15 mouse cellular contexts compared by ENCODE assay signal in the genomic region with DNA sequence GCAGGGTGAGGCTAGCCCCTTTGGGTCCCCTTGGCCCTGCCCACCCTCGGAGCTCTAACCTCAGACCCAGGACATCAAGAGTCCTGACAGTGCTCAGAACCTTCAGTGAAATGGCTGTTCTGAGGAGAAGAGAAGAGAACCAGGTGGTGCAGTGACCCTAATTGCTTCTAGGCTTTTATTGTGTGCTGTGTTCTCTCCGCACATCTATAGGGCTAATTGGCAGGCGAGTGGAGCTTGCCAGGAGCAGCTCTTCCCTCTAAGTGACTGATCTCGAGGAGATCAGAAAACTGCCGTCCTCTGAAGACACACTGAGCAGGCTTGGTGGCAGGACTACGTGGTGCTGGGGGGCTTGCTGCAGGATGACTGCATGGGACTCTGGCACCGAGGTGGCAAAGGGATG. TPM values are rescaled to one million over a fixed set of nuclear protein-coding genes. Genes with fewer than 3 reads are reported as not detected.
"Had no signal": no experiment of that assay in that cellular context is flagged by ENCODE, and none has a peak within 500 bp of the region (broad histone marks: within the 10 kb centered on the region; RNA-seq: fewer than 3 reads in every experiment).

No protein-coding gene starts in this region.

- H3K9me3 ChIP-seq: limb, embryonic 12.5 days; neural tube, embryonic 15.5 days had no signal

- H3K4me2 ChIP-seq: limb, embryonic 12.5 days; neural tube, embryonic 15.5 days had no signal

- H3K9ac ChIP-seq: limb, embryonic 12.5 days; liver, embryonic 14.5 days; neural tube, embryonic 15.5 days had no signal

- ATAC-seq: inflammation-experienced regulatory T-cells, adult 6 months had no signal

- H3K36me3 ChIP-seq: limb, embryonic 12.5 days; neural tube, embryonic 15.5 days had no signal

- H3K27ac ChIP-seq: kidney, postnatal 0 days; layer of hippocampus, adult 2 months; limb, embryonic 12.5 days; liver, embryonic 14.5 days; neural tube, embryonic 15.5 days had no signal

- DNase-seq: kidney, adult 11 months; kidney, adult 9 months; kidney, postnatal 4 days; liver; lung, adult 18-20 months; right cerebral cortex, postnatal 4 days; spleen, adult 18-20 months; thymus, adult 18-20 months; thymus, postnatal 14 days had no signal

- H3K4me1 ChIP-seq: neural tube, embryonic 15.5 days had no signal

- H3K4me3 ChIP-seq: layer of hippocampus, adult 2 months; limb, embryonic 12.5 days; neural tube, embryonic 15.5 days had no signal

- H3K27me3 ChIP-seq: neural tube, embryonic 15.5 days had no signal

RNA-seq across cellular contexts. Expression of a gene that starts 43.6 kb away (rescaled TPM):
- polyA plus RNA-seq: inflammation-experienced regulatory T-cells, adult 6 months had no signal
